Mouse (Mus musculus) brain, embryonic 14.5 days (tissue): ENCODE results near the gene Kalrn.

Experiments
- CTCF ChIP-seq: fragments of 200-500 bp; IDR thresholded peaks from 2 replicates; pipeline ENCODE4 v1.5.1; 2012; ENCODE audit warnings: inconsistent platforms, mild to moderate bottlenecking, moderate library complexity, borderline replicate concordance; ENCODE audit not compliant: insufficient read depth, insufficient read length; ENCODE audit errors: extremely low read depth
- POLR2A ChIP-seq: fragments of 200-500 bp; IDR thresholded peaks from 2 replicates; pipeline ENCODE4 v1.6.1; 2012; ENCODE audit warnings: mild to moderate bottlenecking, inconsistent platforms, borderline replicate concordance; ENCODE audit not compliant: poor library complexity, insufficient read depth, insufficient read length, severe bottlenecking; ENCODE audit errors: extremely low read depth

DNA sequence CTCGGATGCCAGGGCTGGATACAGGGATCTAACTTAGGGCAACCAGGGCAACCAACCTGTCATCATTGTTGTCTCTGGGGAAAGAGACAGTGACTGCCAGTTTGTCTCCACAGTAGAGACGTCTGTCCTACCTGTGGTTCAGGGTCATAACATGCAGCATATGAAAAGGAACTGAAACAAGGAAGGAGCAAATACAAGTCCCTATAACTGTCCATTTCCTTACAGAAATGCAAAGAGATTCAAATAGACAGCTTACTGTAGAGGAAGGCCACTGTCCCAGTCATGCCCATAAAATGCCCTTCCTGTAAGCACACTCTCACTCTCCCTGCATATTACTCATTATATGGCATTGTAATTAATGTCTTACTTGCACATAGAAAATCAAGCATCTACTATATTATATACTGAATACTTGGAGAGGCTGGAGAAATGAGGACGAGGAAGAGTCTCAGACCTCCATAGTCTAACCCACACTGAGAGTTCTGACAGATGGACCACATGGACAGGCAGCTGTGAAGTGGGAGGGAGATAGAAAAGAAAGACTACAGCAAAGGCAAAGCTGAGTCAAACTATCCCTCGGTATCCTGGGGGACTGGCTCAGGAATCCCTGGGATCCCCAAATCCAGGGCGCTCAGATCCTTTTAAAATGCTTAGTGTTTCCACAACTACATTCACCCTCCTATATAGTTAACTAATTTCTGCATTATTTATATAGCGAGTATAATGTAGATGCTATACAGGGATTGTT lies 530.1 kb downstream of the Kalrn start:
- TF ChIP-seq POLR2A (no peak), CTCF (no peak)
